Mouse (Mus musculus) ES-E14 (cell line): ENCODE data around the gene Ptprt. TPM values are rescaled to one million over a fixed set of nuclear protein-coding genes. Genes with fewer than 3 reads are reported as not detected.

Source experiments
- DNase-seq: peaks from one replicate; pipeline ENCODE4 v3.0.0-alpha.2; 2013; ENCODE audit warnings: low read depth, low spot score
- H3K27ac ChIP-seq: 2 replicates; pipeline ENCODE4 v1.5.1; 2012; ENCODE audit warnings: low read depth, mild to moderate bottlenecking, low read length, moderate library complexity, mixed read lengths; ENCODE audit not compliant: poor library complexity, insufficient read depth, severe bottlenecking
- H3K36me3 ChIP-seq: 2 replicates; pipeline ENCODE4 v1.6.1; 2012; ENCODE audit warnings: mild to moderate bottlenecking, low read length, moderate library complexity, mixed read lengths; ENCODE audit not compliant: control insufficient read depth, poor library complexity, insufficient read depth, severe bottlenecking
- H3K4me1 ChIP-seq, 2 experiments: fragments of 150-350 bp in 1 of 2; sonication (generic) in 1 of 2; 2 replicates each; pipeline ENCODE4 v1.6.1; 2012; ENCODE audit warnings: low read length in 2 of 2, mild to moderate bottlenecking in 1 of 2, mixed read lengths in 1 of 2; ENCODE audit not compliant: control insufficient read depth in 2 of 2, insufficient read depth in 2 of 2, poor library complexity in 1 of 2
- H3K4me3 ChIP-seq, 2 experiments: fragments of 150-350 bp in 1 of 2; sonication (generic) in 1 of 2; 2 replicates each; pipeline ENCODE4 v1.5.1; 2012; ENCODE audit warnings: low read length in 2 of 2, low read depth in 1 of 2, mild to moderate bottlenecking in 1 of 2, mixed read lengths in 1 of 2; ENCODE audit not compliant: insufficient read depth in 1 of 2, poor library complexity in 1 of 2, severe bottlenecking in 1 of 2
- H3K9ac ChIP-seq: 2 replicates; pipeline ENCODE4 v1.6.1; 2012; ENCODE audit warnings: low read depth, mild to moderate bottlenecking, low read length, mixed read lengths; ENCODE audit not compliant: poor library complexity, insufficient read depth, severe bottlenecking
- H3K9me3 ChIP-seq: fragments of 150-350 bp; sonication (generic); 2 replicates; pipeline ENCODE4 v1.6.1; 2012; ENCODE audit warnings: low read depth, mild to moderate bottlenecking, low read length; ENCODE audit not compliant: control insufficient read depth, insufficient read depth
- CHD2 ChIP-seq: IDR thresholded peaks from 2 replicates; pipeline ENCODE4 v1.6.1; 2014; ENCODE audit warnings: mild to moderate bottlenecking, low read depth, low read length, inconsistent platforms
- HCFC1 ChIP-seq: IDR thresholded peaks from 2 replicates; pipeline ENCODE4 v1.6.1; 2012; ENCODE audit warnings: low read length, inconsistent platforms, borderline replicate concordance; ENCODE audit not compliant: insufficient read depth
- MAFK ChIP-seq: IDR thresholded peaks from 2 replicates; pipeline ENCODE4 v1.6.1; 2014; ENCODE audit warnings: mild to moderate bottlenecking, low read depth, low read length, inconsistent platforms; ENCODE audit not compliant: insufficient read depth
- ZC3H11A ChIP-seq: IDR thresholded peaks from 2 replicates; pipeline ENCODE4 v1.6.1; 2012; ENCODE audit warnings: low read depth, mild to moderate bottlenecking, inconsistent platforms, low read length, borderline replicate concordance
- ZNF384 ChIP-seq: IDR thresholded peaks from 2 replicates; pipeline ENCODE4 v1.6.1; 2012; ENCODE audit warnings: low read depth, low read length, inconsistent platforms
- in situ Hi-C, 2 experiments: fragments of 600-800 bp; cut with MboI; formaldehyde crosslinking; loops; one replicate each; pipeline ENCODE4 v1.15.1; 2025; ENCODE audit warnings: low sequenced_read_pairs in 2 of 2, inconsistent platforms in 1 of 2; ENCODE audit not compliant: unreplicated experiment in 2 of 2
- total RNA-seq: library from RNA; depleted of rRNA; stranded (reverse); fragments of 300-350 nt; gene quantifications from 2 replicates; pipeline ENCODE4 v1.2.3, GENCODE M21; 2012

The Ptprt gene
- total RNA-seq, 1 experiment = 0.40 TPM

- in situ Hi-C loops = no loop called here
- no peak for DNase-seq
Observed at GRCm38 (mm10) chr2:162078571-162079280, 582.2 kb downstream of the Ptprt start.

GRCm38 (mm10) chr2:162052816-162053215 lies 608.1 kb downstream of the Ptprt start:
- in situ Hi-C loops = no loop called here
- Histone ChIP-seq H3K27ac (no peak overlapping the region), H3K36me3 (no peaks in the 10 kb centered on the region), H3K9me3 (no peaks in the 10 kb centered on the region), H3K9ac (no peak overlapping the region), H3K4me1 (0 out of 4 replicates have a peak, but pooled peaks cover 0 to 2% of the 10 kb centered on the region in 2 experiments), H3K4me3 (no peak overlapping the region)
- no peak for TF ChIP-seq ZC3H11A
- no peak for TF ChIP-seq HCFC1
- TF ChIP-seq MAFK = no peak
- no peak for TF ChIP-seq ZNF384
- no peak for TF ChIP-seq CHD2
- no peak for DNase-seq

More at GRCm38 (mm10) chr2:162078571-162079280, 582.2 kb downstream of the Ptprt start:
- no peak overlapping the region for H3K4me3 ChIP-seq
- no peaks in the 10 kb centered on the region for H3K9me3 ChIP-seq
- no peak overlapping the region for H3K27ac ChIP-seq
- H3K36me3 ChIP-seq = no peaks in the 10 kb centered on the region
- TF ChIP-seq MAFK (no peak), CHD2 (no peak), ZNF384 (no peak), ZC3H11A (no peak), HCFC1 (no peak)
- no peaks in the 10 kb centered on the region for H3K4me1 ChIP-seq
- H3K9ac ChIP-seq = no peak overlapping the region

- H3K27ac ChIP-seq = no peak overlapping the region
- no peaks in the 10 kb centered on the region for H3K36me3 ChIP-seq
- TF ChIP-seq ZC3H11A = no peak
- no peak for TF ChIP-seq CHD2
- TF ChIP-seq HCFC1 = no peak
- no peak for TF ChIP-seq MAFK
- no peak for TF ChIP-seq ZNF384
- in situ Hi-C loops = no loop called here
- H3K4me1 ChIP-seq = 0 out of 4 replicates have a peak, but pooled peaks cover 0 to 2% of the 10 kb centered on the region in 2 experiments
- DNase-seq = no peak
- no peak overlapping the region for H3K9ac ChIP-seq
- no peaks in the 10 kb centered on the region for H3K9me3 ChIP-seq
- no peak overlapping the region for H3K4me3 ChIP-seq
Observed at GRCm38 (mm10) chr2:162050198-162050597, 610.7 kb downstream of the Ptprt start.

- Histone ChIP-seq H3K4me1 (no peaks in the 10 kb centered on the region), H3K9me3 (no peaks in the 10 kb centered on the region), H3K9ac (no peak overlapping the region), H3K36me3 (no peaks in the 10 kb centered on the region), H3K4me3 (no peak overlapping the region), H3K27ac (no peak overlapping the region)
- TF ChIP-seq MAFK = no peak
- DNase-seq = no peak
- in situ Hi-C loops = no loop called here
Observed at GRCm38 (mm10) chr2:162035615-162036014, 625.3 kb downstream of the Ptprt start.

GRCm38 (mm10) chr2:162031636-162032035 lies 629.3 kb downstream of the Ptprt start:
- in situ Hi-C loops = no loop called here
- H3K36me3 ChIP-seq = no peaks in the 10 kb centered on the region
- no peak overlapping the region for H3K27ac ChIP-seq
- no peak overlapping the region for H3K9ac ChIP-seq
- no peaks in the 10 kb centered on the region for H3K9me3 ChIP-seq
- H3K4me1 ChIP-seq = no peaks in the 10 kb centered on the region
- peak; percentile 24 for DNase-seq
- no peak overlapping the region for H3K4me3 ChIP-seq
- TF ChIP-seq HCFC1 = no peak
- no peak for TF ChIP-seq MAFK
- no peak for TF ChIP-seq CHD2
- TF ChIP-seq ZNF384 = no peak
- no peak for TF ChIP-seq ZC3H11A
